Mouse (Mus musculus) layer of hippocampus, adult 9-11 months (tissue): ENCODE measurements around the gene Rrp9.

Source experiments
- DNase-seq: peaks from one replicate; pipeline ENCODE4 v3.0.0; 2022

Rrp9 gene

GRCm38 (mm10) chr9:106457920-106458319 is 17.8 kb upstream of the Rrp9 start:
- DNase-seq, result no peak

GRCm38 (mm10) chr9:106459946-106460345 is 15.8 kb upstream of the Rrp9 start:
- no peak for DNase-seq

GRCm38 (mm10) chr9:106460401-106461025 is 15.2 kb upstream of the Rrp9 start:
- DNase-seq, result no peak

GRCm38 (mm10) chr9:106461026-106461415 is 14.7 kb upstream of the Rrp9 start:
- DNase-seq, result no peak

- DNase-seq, result no peak
These were observed 13.9 kb upstream of the Rrp9 start for GRCm38 (mm10) chr9:106461641-106462429.

- DNase-seq, result no peak
These were observed 13.3 kb upstream of the Rrp9 start for GRCm38 (mm10) chr9:106462430-106462800.

- no peak for DNase-seq
These were observed 12.4 kb upstream of the Rrp9 start for GRCm38 (mm10) chr9:106463122-106464063.

GRCm38 (mm10) chr9:106464751-106465541 is 10.8 kb upstream of the Rrp9 start:
- DNase-seq, result peak; percentile 81

GRCm38 (mm10) chr9:106465571-106466200 is 10.1 kb upstream of the Rrp9 start, which contains the start of gene Gpr62:
Gpr62 (minus strand) TSS chr9:106465938.
- DNase-seq, result peak; percentile 91

- DNase-seq, result no peak
These were observed 9.0 kb upstream of the Rrp9 start for GRCm38 (mm10) chr9:106466721-106467120.

- no peak for DNase-seq
These were observed 8.0 kb upstream of the Rrp9 start for GRCm38 (mm10) chr9:106467746-106468145.

- DNase-seq, result no peak
These were observed 6.4 kb upstream of the Rrp9 start for GRCm38 (mm10) chr9:106469317-106469716.

- DNase-seq, result no peak
These were observed 6.0 kb upstream of the Rrp9 start for GRCm38 (mm10) chr9:106469776-106470175.

GRCm38 (mm10) chr9:106470991-106471750 is 4.6 kb upstream of the Rrp9 start:
- DNase-seq, result peak; percentile 17

GRCm38 (mm10) chr9:106471892-106472291 is 3.9 kb upstream of the Rrp9 start:
- peak; percentile 51 for DNase-seq

GRCm38 (mm10) chr9:106472321-106472720 is 3.4 kb upstream of the Rrp9 start:
- peak; percentile 33 for DNase-seq

- peak; percentile 14 for DNase-seq
These were observed 2.5 kb upstream of the Rrp9 start for GRCm38 (mm10) chr9:106473081-106473752.

GRCm38 (mm10) chr9:106473753-106474105 is 2.0 kb upstream of the Rrp9 start:
- DNase-seq, result peak; percentile 17

GRCm38 (mm10) chr9:106474456-106474855 is 1.3 kb upstream of the Rrp9 start:
- peak; percentile 52 for DNase-seq

GRCm38 (mm10) chr9:106475046-106475445 is 717 bp upstream of the Rrp9 start:
- peak; percentile 32 for DNase-seq
